Mouse (Mus musculus) heart, adult 10 weeks (tissue): ENCODE results near the gene Oas2. TPM values are rescaled to one million over a fixed set of nuclear protein-coding genes. Genes with fewer than 3 reads are reported as not detected.

Experiments used
- polyA plus RNA-seq: library from polyadenylated mRNA; stranded (reverse); fragments of 350-450 nt; fragmentation: Illumina TruSeq; extraction: RNeasy Lipid Tissue Mini Kit (QIAGEN cat#74804); gene quantifications from one replicate; pipeline ENCODE4 v1.2.3, GENCODE M21; 2014; ENCODE audit warnings: low read depth, low replicate concordance

Gene Oas2
- 8.4 TPM for polyA plus RNA-seq

DNA sequence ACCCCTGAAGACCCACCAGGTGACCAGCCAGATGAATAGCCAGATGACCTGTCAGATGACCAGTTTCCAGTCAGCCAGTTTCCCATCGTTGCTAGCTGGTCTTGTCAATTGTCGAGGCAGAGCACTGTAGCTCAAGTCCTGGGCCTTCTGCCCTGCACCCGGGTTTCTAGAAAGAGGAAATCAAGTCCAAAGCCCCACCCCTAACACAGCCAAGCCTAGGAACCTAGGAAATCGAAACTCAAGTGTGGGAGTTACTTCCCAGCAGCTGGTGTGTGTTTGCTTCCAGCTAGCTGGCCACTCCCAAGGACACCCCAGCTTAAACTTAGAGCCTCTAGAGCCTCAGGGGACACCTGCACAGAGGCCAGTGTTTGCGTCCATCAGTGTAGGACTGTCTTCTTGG, at the start of gene Oas2:
Oas2 (minus strand) TSS at position 166 of the 400 bp plus-strand sequence.

DNA sequence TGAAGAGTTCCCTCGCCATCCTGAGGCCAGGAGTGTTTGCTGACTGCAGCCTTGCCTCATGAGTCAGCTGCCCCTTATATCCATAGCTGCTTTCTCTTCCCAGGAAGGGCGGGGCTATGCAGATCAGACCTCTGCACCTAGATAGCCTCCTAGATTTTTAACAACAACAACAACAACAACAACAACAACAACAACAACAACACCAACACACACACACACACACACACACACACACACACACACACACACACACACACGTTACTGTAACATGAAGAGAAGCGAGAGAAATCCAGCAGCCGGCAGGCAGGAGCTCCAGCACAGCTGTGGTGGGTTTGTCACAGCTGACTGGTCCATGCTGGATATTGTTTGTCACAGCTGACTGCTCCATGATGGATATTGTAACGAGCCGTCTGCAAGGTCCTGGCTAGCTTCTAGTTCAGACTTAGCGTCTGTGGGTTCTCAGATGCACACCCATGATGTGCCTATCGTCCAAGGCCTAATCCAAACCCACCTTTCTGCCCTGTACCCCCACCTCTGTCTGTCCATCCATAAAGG, 45.9 kb upstream of the Oas2 start, which contains the start of gene Oas1e:
Oas1e (minus strand) TSS at position 51 of the 555 bp plus-strand sequence.

DNA sequence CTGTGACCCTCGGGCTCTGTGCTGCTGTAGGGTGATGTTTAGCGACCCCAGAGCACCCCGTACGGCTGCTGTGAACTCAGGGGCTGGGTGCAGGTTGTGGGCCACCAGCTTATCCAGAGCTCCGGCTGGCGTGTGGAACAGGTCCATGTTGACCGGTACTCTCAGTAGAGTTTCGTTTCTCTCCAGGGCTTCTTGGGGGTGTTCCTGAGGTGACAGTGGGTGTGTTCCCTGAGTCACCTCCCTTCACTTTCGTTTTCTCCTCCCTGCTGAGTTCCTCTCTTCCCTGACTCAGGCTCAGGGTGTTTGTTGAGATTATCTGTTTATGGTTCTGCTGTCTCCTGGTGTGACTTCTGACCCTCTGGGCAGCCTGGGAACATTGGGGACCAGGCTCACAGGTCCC, 27.8 kb upstream of the Oas2 start, which contains the start of gene Oas3:
Oas3 (minus strand) TSS at position 184 of the 400 bp plus-strand sequence.

GRCm38 (mm10) chr5:120711827-120712226, 37.8 kb downstream of the Oas2 start, which contains the start of gene Dtx1:
Dtx1 (minus strand) TSS chr5:120711927.

Other genes with a start within 250 kb of the Oas2 start
- 28.1 TPM for gene Plbd2, start 246.2 kb downstream of the Oas2 start, polyA plus RNA-seq
- gene Slc8b1, start 238.7 kb downstream of the Oas2 start, polyA plus RNA-seq: 7.6 TPM
- gene Tpcn1, start 161.2 kb downstream of the Oas2 start, polyA plus RNA-seq: 24.0 TPM
- gene Iqcd, start 160.8 kb downstream of the Oas2 start, polyA plus RNA-seq: not detected
- gene Rita1, start 137.3 kb downstream of the Oas2 start, polyA plus RNA-seq: 13.1 TPM
- gene Ddx54, start 137.1 kb downstream of the Oas2 start, polyA plus RNA-seq: 15.9 TPM
- not detected for gene Cfap73, start 115.6 kb downstream of the Oas2 start, polyA plus RNA-seq
- not detected for gene Rasal1, start 101.0 kb downstream of the Oas2 start, polyA plus RNA-seq
- gene Dtx1, start 37.9 kb downstream of the Oas2 start, polyA plus RNA-seq: 0.73 TPM
- gene Oas3, start 27.8 kb upstream of the Oas2 start, polyA plus RNA-seq: 0.37 TPM
- gene Oas1e, start 45.7 kb upstream of the Oas2 start, polyA plus RNA-seq: not detected
- gene Oas1c, start 62.7 kb upstream of the Oas2 start, polyA plus RNA-seq: 0.71 TPM
- gene Oas1f, start 97.5 kb upstream of the Oas2 start, polyA plus RNA-seq: not detected
- not detected for gene Oas1h, start 111.6 kb upstream of the Oas2 start, polyA plus RNA-seq
- 2.9 TPM for gene Oas1g, start 137.8 kb upstream of the Oas2 start, polyA plus RNA-seq
- gene Oas1a, start 157.7 kb upstream of the Oas2 start, polyA plus RNA-seq: 3.8 TPM
- gene Oas1d, start 164.7 kb upstream of the Oas2 start, polyA plus RNA-seq: not detected